Mouse (Mus musculus) left cerebral cortex, adult 18-20 months (tissue): Measurements from ENCODE around the gene Gabarapl1. TPM values are rescaled to one million over a fixed set of nuclear protein-coding genes. Genes with fewer than 3 reads are reported as not detected.

Source experiments
- total RNA-seq, 2 experiments: library from RNA; stranded (reverse); gene quantifications; 2 replicates each; pipeline ENCODE4 v1.2.3; 2021

Gene Gabarapl1
- total RNA-seq, 2 experiments from 2014 or later = 814 to 828 TPM

Other genes with a start within 250 kb of the Gabarapl1 start
- gene 4922502D21Rik, start 201.4 kb upstream of the Gabarapl1 start, total RNA-seq = not detected
- under 1 TPM; 0.23 to 0.28 TPM for gene Clec12a, start 190.5 kb upstream of the Gabarapl1 start, total RNA-seq
- gene Clec12b, start 147.3 kb upstream of the Gabarapl1 start, total RNA-seq = not detected
- under 1 TPM in 1 of 2 experiments, not detected in 1; 0.72 TPM for gene Clec1b, start 135.9 kb upstream of the Gabarapl1 start, total RNA-seq
- not detected for gene Clec9a, start 124.3 kb upstream of the Gabarapl1 start, total RNA-seq
- gene Clec1a, start 81.2 kb upstream of the Gabarapl1 start, total RNA-seq = 1 to 10 TPM; 1.0 to 1.2 TPM
- gene Olr1, start 26.0 kb upstream of the Gabarapl1 start, total RNA-seq = not detected
- gene Tmem52b, start 20.6 kb upstream of the Gabarapl1 start, total RNA-seq = not detected
- gene Klre1, start 44.7 kb downstream of the Gabarapl1 start, total RNA-seq = not detected
- gene Klrd1, start 58.6 kb downstream of the Gabarapl1 start, total RNA-seq = not detected
- not detected for gene Klrk1, start 90.7 kb downstream of the Gabarapl1 start, total RNA-seq
- not detected for gene Klrc3, start 110.2 kb downstream of the Gabarapl1 start, total RNA-seq
- not detected for gene Klrc2, start 127.5 kb downstream of the Gabarapl1 start, total RNA-seq
- gene Klrc1, start 145.8 kb downstream of the Gabarapl1 start, total RNA-seq = not detected
- not detected for gene Klri1, start 184.0 kb downstream of the Gabarapl1 start, total RNA-seq
- gene Klri2, start 207.3 kb downstream of the Gabarapl1 start, total RNA-seq = not detected